Mouse (Mus musculus) liver, embryonic 18 days (tissue): ENCODE results near the gene Ubr7. TPM values are rescaled to one million over a fixed set of nuclear protein-coding genes. Genes with fewer than 3 reads are reported as not detected.

Source experiments
- polyA plus RNA-seq: library from polyadenylated mRNA; depleted of rRNA; stranded (reverse); fragments of >200 nt; gene quantifications from 2 replicates; pipeline ENCODE4 v1.2.3, GENCODE M21; 2012; rRNA removed

Gene Ubr7
- 10.6 and 10.9 TPM in 2 replicates for polyA plus RNA-seq

DNA sequence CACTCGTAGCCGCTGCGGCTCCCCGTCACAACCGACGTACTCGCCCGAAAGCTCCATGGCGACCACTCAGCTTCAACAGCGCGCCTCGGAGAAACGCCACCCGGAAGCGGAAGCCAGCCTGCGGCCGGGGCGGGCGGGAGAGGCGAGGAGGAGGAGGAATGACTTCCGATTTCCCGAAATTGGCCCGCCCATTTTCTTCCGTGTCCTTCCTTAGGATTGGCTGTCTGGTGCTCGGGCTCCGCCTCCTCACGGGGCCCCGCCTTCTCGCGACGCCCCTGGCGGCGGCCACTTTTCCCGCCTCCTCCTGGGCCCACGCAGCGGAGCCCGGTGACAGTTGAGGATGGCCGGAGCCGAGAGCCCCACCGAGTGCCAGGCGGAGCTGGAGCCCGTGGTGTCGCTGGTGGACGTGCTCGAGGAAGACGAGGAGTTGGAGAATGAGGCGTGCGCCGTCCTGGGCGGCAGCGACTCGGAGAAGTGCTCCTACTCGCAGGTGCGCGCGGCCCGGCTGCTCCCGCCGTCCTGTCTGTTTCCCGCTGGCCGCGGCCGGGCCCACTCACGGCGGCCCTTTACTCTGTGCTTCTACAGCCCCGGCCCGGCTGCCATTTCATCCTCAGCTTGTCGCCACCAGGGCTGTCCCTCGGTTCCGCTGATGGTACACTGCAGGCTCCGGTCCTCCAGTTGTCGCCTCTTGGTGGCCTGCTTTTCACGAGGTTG, at the start of gene Ubr7, which contains the start of the genes Gm28051 and Gon7:
Gene Ubr7, plus strand, starts transcription at position 279 of the 714 bp plus-strand sequence.
Gene Gm28051, minus strand, starts transcription at position 77 of the 714 bp plus-strand sequence.
Gene Gon7, minus strand, starts transcription at position 115 of the 714 bp plus-strand sequence.

DNA sequence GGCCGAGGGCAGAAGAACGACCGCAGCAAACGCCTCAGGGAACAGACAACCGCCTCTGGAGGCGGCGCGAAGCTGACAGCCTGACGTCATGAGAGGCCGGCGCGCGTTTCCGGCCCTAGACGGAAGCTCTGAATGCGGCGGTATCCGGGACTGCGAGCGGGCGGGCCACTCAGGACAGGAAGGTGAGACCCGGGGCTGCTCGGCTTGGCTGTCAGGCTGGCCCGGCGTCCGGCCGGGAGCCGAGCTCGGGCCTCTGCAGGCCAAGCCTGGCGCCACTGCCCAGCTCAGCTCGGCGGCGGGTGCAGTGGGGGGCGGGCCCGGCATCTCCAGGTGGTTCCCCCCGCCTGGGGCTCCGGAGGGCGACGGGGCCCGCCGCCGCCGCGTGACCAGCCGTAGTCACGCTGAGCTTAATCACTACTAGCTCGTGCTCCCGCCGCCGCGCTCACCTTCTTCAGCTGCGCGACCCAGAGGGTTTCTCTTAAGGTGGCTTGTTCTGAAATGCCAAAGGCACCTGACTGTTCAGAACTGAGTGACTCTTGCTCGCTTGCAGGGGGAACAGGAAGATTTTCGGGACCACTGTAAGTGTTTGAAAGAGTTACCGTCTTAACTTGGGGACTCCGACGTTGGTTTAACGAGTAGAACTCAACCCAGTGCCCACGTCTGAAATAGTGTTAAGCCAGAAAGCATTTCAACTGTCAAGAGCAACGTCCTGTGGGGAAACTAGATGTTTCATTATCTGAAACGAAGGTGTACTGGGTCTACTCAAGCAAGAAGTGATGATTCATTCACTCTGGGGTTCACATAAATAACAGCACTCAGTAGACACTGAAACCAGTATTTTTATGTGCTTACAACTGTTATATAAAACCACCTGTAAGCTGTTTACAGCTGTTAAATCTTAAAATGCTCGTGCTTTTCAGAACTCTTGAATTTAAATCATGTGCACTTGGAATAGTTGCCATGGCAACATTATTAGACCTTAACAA, 13.9 kb upstream of the Ubr7 start, which contains the start of the genes Moap1 and Tmem251:
Gene Moap1, minus strand, starts transcription at position 73 of the 986 bp plus-strand sequence.
Gene Tmem251, plus strand, starts transcription at position 174 of the 986 bp plus-strand sequence.

DNA sequence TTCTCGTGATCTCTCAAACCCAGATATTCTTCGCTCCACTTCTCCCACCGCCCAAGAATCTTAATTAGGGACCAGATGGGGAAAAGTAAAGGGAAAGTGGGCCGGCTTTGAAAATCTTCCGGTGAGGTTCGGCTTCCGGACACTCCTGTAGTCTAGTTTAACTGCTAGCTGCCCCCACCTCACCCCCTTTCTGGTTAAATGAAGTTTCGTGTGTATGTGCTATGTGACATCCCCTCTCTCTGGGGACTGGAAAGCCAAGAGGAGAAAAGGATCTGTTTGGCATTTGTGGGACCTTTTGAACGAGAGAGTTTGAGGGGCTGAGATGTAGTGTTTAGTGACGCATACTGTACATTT, 613 bp downstream of the Ubr7 start, which contains the start of gene Gm20604:
Gene Gm20604, minus strand, starts transcription at position 270 of the 354 bp plus-strand sequence.

Other genes starting within 250 kb of the Ubr7 start
- 0.16 and 0.23 TPM in 2 replicates for gene Chga, start 203.0 kb upstream of the Ubr7 start, polyA plus RNA-seq
- gene Itpk1, start 53.0 kb upstream of the Ubr7 start, polyA plus RNA-seq: 4.5 and 4.9 TPM in 2 replicates
- gene Moap1, start 14.3 kb upstream of the Ubr7 start, polyA plus RNA-seq: 0.87 and 1.2 TPM in 2 replicates
- gene Tmem251, start 14.2 kb upstream of the Ubr7 start, polyA plus RNA-seq: 1.6 and 1.7 TPM in 2 replicates
- not detected in 2 replicates for gene Gm28051, start 202 bp upstream of the Ubr7 start, polyA plus RNA-seq
- gene Gon7, start 164 bp upstream of the Ubr7 start, polyA plus RNA-seq: 7.2 and 8.0 TPM in 2 replicates
- gene Gm20604, start 705 bp downstream of the Ubr7 start, polyA plus RNA-seq: 4.2 and 4.3 TPM in 2 replicates
- 4.5 and 4.9 TPM in 2 replicates for gene Btbd7, start 120.5 kb downstream of the Ubr7 start, polyA plus RNA-seq
- gene Cox8c, start 141.3 kb downstream of the Ubr7 start, polyA plus RNA-seq: not detected in 2 replicates
- 0.08 and 0.10 TPM in 2 replicates for gene Unc79, start 190.9 kb downstream of the Ubr7 start, polyA plus RNA-seq